Mouse (Mus musculus) G1E (cell line): ENCODE results near the gene Tasp1. TPM values are rescaled to one million over a fixed set of nuclear protein-coding genes. Genes with fewer than 3 reads are reported as not detected.
"Not testable (repeated sequence)": the region's sequence is repeated elsewhere in the genome, so short reads cannot be mapped to it uniquely, and the experiment has no call there.

Experiments
- ATAC-seq: 2 replicates; pipeline ENCODE4 v1.8.0; 2016; ENCODE audit warnings: mild to moderate bottlenecking; ENCODE audit not compliant: insufficient number of reproducible peaks, poor library complexity, low FRiP score, severe bottlenecking; ENCODE audit errors: extremely low read depth
- DNase-seq: peaks from one replicate; pipeline ENCODE4 v3.0.0; 2012; ENCODE audit warnings: low spot score
- H3K27me3 ChIP-seq: 2 replicates; pipeline ENCODE4 v1.6.1; 2012; ENCODE audit warnings: mild to moderate bottlenecking, low read length, inconsistent platforms; ENCODE audit not compliant: insufficient read depth
- H3K36me3 ChIP-seq: replicated peaks from 2 replicates; pipeline ENCODE3; 2012; ENCODE audit warnings: mild to moderate bottlenecking, inconsistent platforms
- H3K4me1 ChIP-seq: 2 replicates; pipeline ENCODE4 v1.6.1; 2012; ENCODE audit warnings: low read depth, low read length, inconsistent platforms, mixed read lengths; ENCODE audit not compliant: insufficient read depth
- H3K4me3 ChIP-seq: 2 replicates; pipeline ENCODE4 v1.5.1; 2012; ENCODE audit warnings: low read depth, mild to moderate bottlenecking, inconsistent platforms, low read length, moderate library complexity, mixed read lengths
- H3K9me3 ChIP-seq: replicated peaks from 2 replicates; pipeline ENCODE4 v1.6.1; 2012; ENCODE audit warnings: inconsistent platforms
- CTCF ChIP-seq: IDR thresholded peaks from 2 replicates; pipeline ENCODE4 v1.5.1; 2012; ENCODE audit warnings: low read depth, low read length, inconsistent platforms, mixed read lengths
- GATA1 ChIP-seq: IDR thresholded peaks from 2 replicates; pipeline ENCODE4 v1.6.1; 2012; ENCODE audit warnings: borderline replicate concordance, low read length, inconsistent platforms, mixed read lengths
- GATA2 ChIP-seq: IDR thresholded peaks from 2 replicates; pipeline ENCODE4 v1.6.1; 2012; ENCODE audit warnings: low read depth, low read length, inconsistent platforms, borderline replicate concordance
- POLR2AphosphoS5 ChIP-seq: IDR thresholded peaks from 2 replicates; pipeline ENCODE4 v1.6.1; 2012; ENCODE audit warnings: low read depth, low read length, inconsistent platforms; ENCODE audit not compliant: insufficient replicate concordance
- TAL1 ChIP-seq: conservative IDR thresholded peaks from 2 replicates; pipeline ENCODE4 v1.6.1; 2012; ENCODE audit warnings: low read depth, low read length, inconsistent platforms, mixed read lengths
- polyA plus RNA-seq: library from polyadenylated mRNA; stranded (reverse); fragments of >175 nt; gene quantifications from 2 replicates; pipeline ENCODE4 v1.2.3, GENCODE M21; 2012
- total RNA-seq, 2 experiments: library from RNA; stranded (forward) in 1 of 2; stranded (reverse) in 1 of 2; fragments of 200-1000 nt in 1 of 2; fragments of >200 nt in 1 of 2; fragmentation: Nextera tagmentation in 1 of 2; gene quantifications; 2 replicates each; pipeline ENCODE4 v1.2.3; 2014 to 2017

Gene Tasp1
- total and polyA plus RNA-seq, 3 experiments, result 1.8 to 50.8 (median 16.0) TPM

DNA sequence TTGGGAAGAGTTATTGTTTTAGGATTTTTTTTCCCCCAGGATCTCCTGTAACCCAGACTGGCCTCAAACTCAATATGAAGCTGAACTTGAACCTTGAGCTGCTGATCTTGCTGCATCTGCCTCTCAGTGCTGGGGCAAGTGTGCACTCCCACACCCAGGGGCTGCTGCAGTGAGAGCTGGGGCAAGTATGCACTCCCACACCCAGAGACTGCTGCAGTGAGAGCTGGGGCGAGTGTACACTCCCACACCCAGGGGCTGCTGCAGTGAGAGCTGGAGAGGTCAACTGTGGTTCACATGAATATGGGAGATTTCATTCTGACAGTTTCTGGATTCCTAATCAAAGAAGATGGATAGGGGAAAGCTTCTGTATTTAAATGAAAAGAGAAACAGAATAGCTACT, 117.8 kb downstream of the Tasp1 start:
- Histone ChIP-seq H3K4me3 (no peak overlapping the region), H3K36me3 (peaks cover 45% of the 10 kb centered on the region), H3K9me3 (no peaks in the 10 kb centered on the region), H3K27me3 (no peaks in the 10 kb centered on the region), H3K4me1 (no peaks in the 10 kb centered on the region)
- no peak for DNase-seq
- no peak for ATAC-seq
- TF ChIP-seq TAL1 (no peak), GATA1 (no peak), POLR2AphosphoS5 (no peak), CTCF (no peak), GATA2 (no peak)

DNA sequence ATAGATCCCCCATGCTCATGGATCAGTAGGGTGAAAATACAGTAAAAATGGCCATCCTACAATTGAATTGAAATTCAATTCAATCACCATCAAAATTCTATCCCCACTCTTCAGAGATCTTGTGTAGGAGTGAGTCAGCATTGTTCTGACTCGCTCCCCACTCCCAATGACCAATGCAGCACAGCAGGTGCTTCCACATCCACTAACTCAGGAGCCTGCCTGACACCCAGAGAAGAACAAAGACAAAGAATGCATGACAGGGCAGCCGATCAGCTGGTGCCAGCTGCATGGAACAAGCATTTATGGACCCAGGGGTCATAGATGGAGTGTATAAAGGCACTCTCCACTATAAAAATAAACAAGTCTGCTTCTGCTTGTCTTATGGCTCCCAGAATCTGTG, 129.0 kb downstream of the Tasp1 start:
- ATAC-seq, result no peak; the same call in 1 of the 2 replicates

DNA sequence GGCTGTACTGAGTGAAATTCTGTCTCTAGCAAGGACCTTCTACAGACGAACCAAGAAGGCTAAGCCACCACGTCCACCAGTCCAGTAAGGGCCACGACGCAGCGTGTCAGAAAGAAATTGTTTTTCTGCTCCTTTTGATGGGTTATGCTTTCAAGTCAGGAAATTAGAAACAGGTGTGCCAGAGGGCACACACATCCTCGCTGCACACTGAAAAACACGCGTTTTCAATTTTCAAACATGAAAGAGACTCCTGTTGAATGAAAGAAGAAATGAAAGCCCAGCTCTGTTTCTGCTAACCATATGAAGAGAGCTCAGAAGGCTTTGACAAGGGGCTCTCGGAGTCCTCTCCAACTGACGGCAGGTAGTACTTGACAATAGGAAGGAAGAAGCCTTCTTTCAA, 132.0 kb downstream of the Tasp1 start:
- DNase-seq (no peak), ATAC-seq (no peak)
- Histone ChIP-seq H3K36me3 (peaks cover 39% of the 10 kb centered on the region), H3K4me1 (no peaks in the 10 kb centered on the region), H3K9me3 (no peaks in the 10 kb centered on the region), H3K4me3 (no peak overlapping the region), H3K27me3 (no peaks in the 10 kb centered on the region)
- TF ChIP-seq GATA2, result no peak
- no peak for TF ChIP-seq POLR2AphosphoS5
- no peak for TF ChIP-seq TAL1
- TF ChIP-seq GATA1, result no peak
- TF ChIP-seq CTCF, result no peak

More for the DNA sequence above, 129.0 kb downstream of the Tasp1 start:
- TF ChIP-seq CTCF, result no peak
- no peak for TF ChIP-seq POLR2AphosphoS5
- no peak for TF ChIP-seq GATA2
- TF ChIP-seq GATA1, result no peak
- TF ChIP-seq TAL1, result no peak
- DNase-seq, result no peak
- Histone ChIP-seq H3K9me3 (no peaks in the 10 kb centered on the region), H3K4me3 (no peak overlapping the region), H3K4me1 (no peaks in the 10 kb centered on the region), H3K27me3 (no peaks in the 10 kb centered on the region), H3K36me3 (peaks cover 49% of the 10 kb centered on the region)

DNA sequence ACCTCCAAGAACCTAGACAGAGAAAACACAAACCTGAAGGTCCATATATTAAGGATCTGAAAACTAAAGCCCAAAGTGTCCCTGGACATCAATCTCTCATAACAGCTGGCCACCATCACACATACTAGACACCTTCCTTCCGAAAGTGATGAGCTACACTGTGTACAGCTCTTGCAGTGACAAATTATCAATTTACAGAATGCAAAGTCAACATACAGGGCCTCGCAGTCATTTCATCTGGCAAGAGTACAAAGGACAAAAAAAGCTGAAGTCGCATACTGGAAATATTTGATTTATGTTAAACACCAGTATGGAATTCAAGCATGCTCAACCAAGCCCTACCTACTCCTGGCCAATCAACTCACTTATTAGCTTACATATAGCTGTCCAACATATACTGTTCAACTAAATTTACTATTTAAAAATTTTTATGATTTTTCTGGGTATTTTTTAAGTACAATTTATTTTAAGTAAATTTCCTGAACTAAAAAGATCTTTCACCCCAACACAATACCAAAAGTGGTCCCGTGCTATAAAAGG, 132.5 kb downstream of the Tasp1 start:
- Histone ChIP-seq H3K9me3 (no peaks in the 10 kb centered on the region), H3K36me3 (peaks cover 39% of the 10 kb centered on the region), H3K4me1 (no peaks in the 10 kb centered on the region), H3K27me3 (no peaks in the 10 kb centered on the region), H3K4me3 (no peak overlapping the region)
- no peak for DNase-seq
- no peak for ATAC-seq
- TF ChIP-seq CTCF (no peak), POLR2AphosphoS5 (no peak), GATA2 (no peak), TAL1 (no peak), GATA1 (no peak)

DNA sequence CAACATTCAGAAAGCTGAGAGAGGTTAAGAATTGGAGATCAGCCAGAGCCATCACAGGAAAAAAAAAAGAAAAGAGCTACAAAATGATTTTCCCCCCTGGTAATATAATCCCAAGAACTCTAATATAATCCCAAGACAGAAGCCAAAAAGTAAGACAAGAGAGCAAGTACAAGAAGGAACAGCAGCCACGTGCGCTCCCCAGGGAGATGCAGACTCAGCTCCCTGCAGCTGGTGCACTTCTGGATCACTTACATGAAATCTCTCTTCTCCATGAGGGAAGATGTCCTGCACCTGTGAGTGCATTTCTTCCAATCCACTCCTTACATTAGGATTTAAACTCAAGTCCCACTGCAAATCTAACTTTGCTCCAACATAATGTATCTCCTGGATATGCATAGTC, 134.4 kb downstream of the Tasp1 start:
- ATAC-seq (no peak), DNase-seq (no peak)
- TF ChIP-seq POLR2AphosphoS5 (no peak), GATA2 (no peak), TAL1 (no peak), GATA1 (no peak), CTCF (no peak)
- H3K4me3 ChIP-seq, result no peak overlapping the region
- H3K27me3 ChIP-seq, result no peaks in the 10 kb centered on the region
- H3K36me3 ChIP-seq, result peaks cover 39% of the 10 kb centered on the region
- H3K9me3 ChIP-seq, result no peaks in the 10 kb centered on the region
- H3K4me1 ChIP-seq, result peaks cover 5% of the 10 kb centered on the region; the same call in 1 of the 2 replicates

DNA sequence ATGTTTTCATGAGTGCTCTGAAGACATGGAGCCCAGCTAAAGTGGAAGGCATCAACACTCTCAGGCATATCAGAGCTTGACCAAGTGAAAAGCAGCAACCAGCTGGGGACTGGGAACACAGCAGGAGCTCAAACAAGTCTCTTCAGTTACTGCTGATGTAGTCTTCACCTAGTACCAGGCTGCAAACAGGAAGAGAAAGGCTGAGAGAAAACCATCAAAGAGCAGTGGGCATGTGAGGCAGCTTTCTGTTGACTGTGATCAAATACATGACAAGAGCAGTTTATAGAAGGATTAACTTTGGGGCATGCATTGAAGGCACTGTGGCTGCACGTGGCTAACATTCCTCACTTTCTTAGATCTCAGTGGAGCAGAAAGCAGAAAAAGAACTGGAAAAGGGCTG, 141.7 kb downstream of the Tasp1 start:
- no peak for TF ChIP-seq CTCF
- TF ChIP-seq POLR2AphosphoS5, result no peak
- no peak for TF ChIP-seq GATA2
- TF ChIP-seq GATA1, result no peak
- no peak for TF ChIP-seq TAL1
- no peak for DNase-seq

DNA sequence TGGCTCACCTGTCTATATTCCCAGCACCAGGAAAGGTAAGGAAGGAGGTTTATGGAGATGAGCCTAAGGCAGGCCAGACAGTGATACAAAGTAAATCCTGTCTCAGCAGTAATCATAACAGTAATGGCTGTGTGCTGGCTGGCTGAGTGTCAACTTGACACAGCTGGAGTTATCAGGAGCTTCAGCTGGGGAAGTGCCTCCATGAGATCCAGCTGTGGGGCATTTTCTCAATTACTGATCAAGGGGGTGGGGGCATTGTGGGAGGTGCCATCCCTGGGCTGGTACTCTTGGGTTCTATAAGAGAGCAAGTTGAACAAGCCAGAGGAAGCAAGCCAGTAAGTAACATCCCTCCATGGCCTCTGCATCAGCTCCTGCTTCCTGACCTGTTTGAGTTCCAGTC, 145.2 kb downstream of the Tasp1 start:
- not testable (repeated sequence) for H3K9me3 ChIP-seq, DNase-seq, H3K27me3 ChIP-seq, ATAC-seq, H3K4me1 ChIP-seq, H3K4me3 ChIP-seq
- H3K36me3 ChIP-seq, result peaks cover 16% of the 10 kb centered on the region

More for the DNA sequence above, 141.7 kb downstream of the Tasp1 start:
- peaks cover 20% of the 10 kb centered on the region for H3K36me3 ChIP-seq
- peaks cover 5% of the 10 kb centered on the region; the same call in 1 of the 2 replicates for H3K4me1 ChIP-seq
- ATAC-seq, result no peak
- no peaks in the 10 kb centered on the region for H3K27me3 ChIP-seq
- H3K4me3 ChIP-seq, result no peak overlapping the region
- no peaks in the 10 kb centered on the region for H3K9me3 ChIP-seq
